In genomic region chr10:93589281-93589848, GRCm38 (mm10) we compare ENCODE assay signal across 8 mouse cellular contexts. TPM values are rescaled to one million over a fixed set of nuclear protein-coding genes. Genes with fewer than 3 reads are reported as not detected.
DNase-seq lines count a peak whose midpoint lies in the region; ATAC-seq and TF ChIP-seq lines count a peak whose summit lies in the region.

Gene Snrpf (minus strand): TSS chr10:93589706.

- WGBS in embryonic facial prominence, embryonic 14.5 days, result under 1% methylated on average over 30 of the region's 63 CpGs
- under 1% methylated on average over 61 of the region's 63 CpGs for WGBS in heart, adult 2 months
- under 1% methylated on average over 63 of the region's 63 CpGs for WGBS in limb, embryonic 13.5 days
- 1% methylated on average over 61 of the region's 63 CpGs for WGBS in midbrain, embryonic 16.5 days

- TF ChIP-seq POLR2A in heart, adult 2 months (IDR thresholded peaks at IDR 0.05; ENCODE audit: insufficient read depth, low read depth, low read length), result peak; percentile 55; the same call in 1 of the 2 replicates

- H3K4me2 ChIP-seq in embryonic facial prominence, embryonic 14.5 days (ENCODE audit: low read depth, low read length), result peak within 1 kb of the TSS; percentile 69
- H3K4me2 ChIP-seq in limb, embryonic 13.5 days (replicated peaks), result peak within 1 kb of the TSS; percentile 95
- H3K4me2 ChIP-seq in midbrain, embryonic 16.5 days (ENCODE audit: low read length), result peak within 1 kb of the TSS; percentile 86

- TF ChIP-seq EP300 in heart, adult 2 months (IDR thresholded peaks at IDR 0.05; ENCODE audit: insufficient read depth, low read depth, low read length), result no peak

- H3K36me3 ChIP-seq in embryonic facial prominence, embryonic 14.5 days (ENCODE audit: control insufficient read depth, insufficient read depth, low read length), result peaks cover 24% of the 10 kb centered on the region
- H3K36me3 ChIP-seq in heart, adult 2 months (ENCODE audit: control insufficient read depth, insufficient read depth, low read length), result peaks cover 5% of the 10 kb centered on the region; the same call in 1 of the 2 replicates
- peaks cover 29% of the 10 kb centered on the region for H3K36me3 ChIP-seq in limb, embryonic 13.5 days
- H3K36me3 ChIP-seq in midbrain, embryonic 16.5 days (ENCODE audit: control insufficient read depth, insufficient read depth, low read length), result peaks cover 2% of the 10 kb centered on the region; the same call in 1 of the 2 replicates

- peaks cover 16% of the 10 kb centered on the region for H3K4me1 ChIP-seq in embryonic facial prominence, embryonic 14.5 days (ENCODE audit: control insufficient read depth, insufficient read depth, low read length)
- peaks cover 1% of the 10 kb centered on the region for H3K4me1 ChIP-seq in heart, adult 2 months (ENCODE audit: control insufficient read depth, insufficient read depth, low read length)
- peaks cover 17% of the 10 kb centered on the region for H3K4me1 ChIP-seq in limb, embryonic 13.5 days
- H3K4me1 ChIP-seq in midbrain, embryonic 16.5 days (ENCODE audit: control insufficient read depth, insufficient read depth, low read length), result peaks cover 15% of the 10 kb centered on the region

- 0 out of 2 replicates have a peak, but pooled peaks have one; percentile 1 for TF ChIP-seq CTCF in heart, adult 2 months (IDR thresholded peaks at IDR 0.05)

- H3K9me3 ChIP-seq in embryonic facial prominence, embryonic 14.5 days (ENCODE audit: control insufficient read depth, low read length), result no peaks in the 10 kb centered on the region
- no peaks in the 10 kb centered on the region for H3K9me3 ChIP-seq in limb, embryonic 13.5 days
- no peaks in the 10 kb centered on the region for H3K9me3 ChIP-seq in midbrain, embryonic 16.5 days (replicated peaks; ENCODE audit: control insufficient read depth, low read length, poor library complexity, severe bottlenecking)

- DNase-seq in 3T3-L1 (ENCODE audit: low read depth, low spot score), result peak; percentile 96
- peak; percentile 74 to 80 for DNase-seq in adrenal gland, postnatal 4 days (ENCODE audit: low spot score in 2 of 2)
- DNase-seq in embryonic facial prominence, embryonic 14.5 days (ENCODE audit: low spot score), result peak; percentile 95
- DNase-seq in heart, adult 2 months, result peak; percentile 92 to 96
- peak; percentile 92 to 96 for DNase-seq in kidney, adult 8-10 months
- DNase-seq in spleen, postnatal 10 days (ENCODE audit: low spot score in 2 of 2), result peak; percentile 88 to 90

- peak within 1 kb of the TSS; percentile 71 for H3K27ac ChIP-seq in embryonic facial prominence, embryonic 14.5 days (replicated peaks; ENCODE audit: low read depth, low read length)
- peak within 1 kb of the TSS; percentile 67 for H3K27ac ChIP-seq in heart, adult 2 months
- peak within 1 kb of the TSS; percentile 72; the same call in 1 of the 2 replicates for H3K27ac ChIP-seq in limb, embryonic 13.5 days
- peak within 1 kb of the TSS; percentile 78 for H3K27ac ChIP-seq in midbrain, embryonic 16.5 days (ENCODE audit: low read length)

- H3K4me3 ChIP-seq in embryonic facial prominence, embryonic 14.5 days (ENCODE audit: low read depth, low read length), result peak within 1 kb of the TSS; percentile 77
- peak within 1 kb of the TSS; percentile 69 for H3K4me3 ChIP-seq in heart, adult 2 months
- H3K4me3 ChIP-seq in limb, embryonic 13.5 days, result peak within 1 kb of the TSS; percentile 86
- peak within 1 kb of the TSS; percentile 62 for H3K4me3 ChIP-seq in midbrain, embryonic 16.5 days (ENCODE audit: low read depth, low read length)

- intact Hi-C loops in heart, adult 2 months (cut with DNase I), result no loop called here

- H3K9ac ChIP-seq in embryonic facial prominence, embryonic 14.5 days (ENCODE audit: low read depth, low read length), result peak within 1 kb of the TSS; percentile 81
- H3K9ac ChIP-seq in heart, adult 2 months (ENCODE audit: low read depth, low read length), result peak within 1 kb of the TSS; percentile 69
- H3K9ac ChIP-seq in limb, embryonic 13.5 days, result peak within 1 kb of the TSS; percentile 84
- peak within 1 kb of the TSS; percentile 75 for H3K9ac ChIP-seq in midbrain, embryonic 16.5 days (ENCODE audit: low read depth, low read length)

- H3K27me3 ChIP-seq in embryonic facial prominence, embryonic 14.5 days (replicated peaks; ENCODE audit: control insufficient read depth, insufficient read depth, low read length), result no peaks in the 10 kb centered on the region
- no peaks in the 10 kb centered on the region for H3K27me3 ChIP-seq in heart, adult 2 months (ENCODE audit: control insufficient read depth, insufficient read depth, low read length)
- no peaks in the 10 kb centered on the region for H3K27me3 ChIP-seq in limb, embryonic 13.5 days
- no peaks in the 10 kb centered on the region for H3K27me3 ChIP-seq in midbrain, embryonic 16.5 days (ENCODE audit: control insufficient read depth, insufficient read depth, low read depth, low read length)

- peaks cover 3% of the 10 kb centered on the region; the same call in 1 of the 2 replicates for H3K79me2 ChIP-seq in heart, adult 2 months (replicated peaks; ENCODE audit: control insufficient read depth, insufficient read depth, low read length)

- ATAC-seq in embryonic facial prominence, embryonic 14.5 days (ENCODE audit: low read depth), result peak; percentile 93
- ATAC-seq in limb, embryonic 13.5 days (ENCODE audit: low FRiP score, low read depth), result peak; percentile 91
- ATAC-seq in midbrain, embryonic 16.5 days, result peak; percentile 90

RNA-seq across cellular contexts. Expression of gene Snrpf, which starts in this region (rescaled TPM):
- total RNA-seq in adrenal gland, postnatal 4 days (2021), result 10 to 100 TPM; 22.7 to 23.7 TPM
- 112 TPM in 2 replicates for polyA plus RNA-seq in embryonic facial prominence, embryonic 14.5 days (2014; fragmentation: Nextera tagmentation; extraction: Ambion mirVana)
- 10 to 100 TPM in 1 of 2 experiments, 1 to 10 TPM in 1; 9.6 to 11.3 TPM for total RNA-seq in heart, adult 2 months (2021)
- polyA plus RNA-seq in heart, adult 2 months (2012; rRNA removed), result 17.7 and 20.5 TPM in 2 replicates
- 118 and 122 TPM in 2 replicates for polyA plus RNA-seq in limb, embryonic 13.5 days (2015; fragmentation: Nextera tagmentation; extraction: Ambion mirVana)
- polyA plus RNA-seq in midbrain, embryonic 16.5 days (2015; fragmentation: Nextera tagmentation; extraction: Ambion mirVana), result 51.6 and 56.2 TPM in 2 replicates

Comparison
In these comparisons a context has a peak if more than half of its experiments do, and no peak if none do; other contexts are left out.
1. Peak in every context shown above with its lines: DNase-seq, ATAC-seq, H3K4me3 ChIP-seq and H3K27ac ChIP-seq.